Mouse (Mus musculus): ENCODE measurements around the gene Magt1. TPM values are rescaled to one million over a fixed set of nuclear protein-coding genes. Genes with fewer than 3 reads are reported as not detected.
A peak's percentile ranks its signal among the peaks of the same experiment; 100 is the strongest.
"Not testable (repeated sequence)": the region's sequence is repeated elsewhere in the genome, so short reads cannot be mapped to it uniquely, and the experiment has no call there.

The Magt1 gene
- polyA plus RNA-seq, 1 experiment from 2014 or later = 19.9 TPM

DNA sequence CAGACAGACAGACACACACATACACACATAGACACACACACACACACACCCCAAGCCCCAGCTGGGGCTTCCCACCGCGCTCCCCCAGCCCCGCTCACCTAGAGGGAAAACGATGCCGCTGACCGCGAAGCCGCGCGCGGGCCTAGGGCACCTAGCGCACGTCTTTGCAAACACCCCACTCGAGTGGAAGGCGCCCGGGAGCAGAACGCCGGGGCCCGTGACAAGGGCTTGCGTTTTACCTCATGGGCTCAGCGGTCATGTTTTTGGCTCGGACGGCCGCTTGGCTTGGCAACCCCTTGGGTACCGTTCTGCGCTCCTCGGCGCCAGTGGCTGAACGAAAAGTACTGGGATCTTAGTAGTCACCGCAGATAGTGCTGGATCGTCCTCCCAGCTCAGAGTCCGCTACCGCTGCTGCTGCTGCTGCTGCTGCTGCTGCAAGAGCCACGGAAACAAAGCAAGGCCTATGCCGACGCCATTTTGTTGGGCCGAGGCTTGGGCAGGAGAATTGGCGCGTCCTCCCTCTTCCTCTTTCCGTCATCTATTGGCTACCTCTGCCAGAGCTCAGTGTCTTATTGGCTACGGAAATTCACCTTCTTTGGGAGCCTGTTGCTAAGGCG is 82.7 kb downstream of the Magt1 start, which contains the start of gene Atrx:
Atrx (minus strand) TSS at position 543 of the 617 bp plus-strand sequence.
- Histone ChIP-seq H3K4me1 (ENCODE audit: control insufficient read depth, insufficient read depth, low read length) (no peaks in the 10 kb centered on the region), H3K36me3 (ENCODE audit: control insufficient read depth, insufficient read depth, low read length) (no peaks in the 10 kb centered on the region), H3K27me3 (replicated peaks; ENCODE audit: control insufficient read depth, insufficient read depth, low read length) (no peaks in the 10 kb centered on the region), H3K27ac (ENCODE audit: low read depth, low read length) (peak within 1 kb of the TSS; percentile 94), H3K9me3 (replicated peaks; ENCODE audit: control insufficient read depth, low read length) (no peaks in the 10 kb centered on the region), H3K4me3 (ENCODE audit: low read depth, low read length) (peak within 1 kb of the TSS; percentile 60), H3K4me2 (ENCODE audit: low read length) (peak within 1 kb of the TSS; percentile 52), H3K9ac (ENCODE audit: low read length) (peak within 1 kb of the TSS; percentile 89)
- DNase-seq (ENCODE audit: low spot score) (peak; percentile 93), ATAC-seq (peak; percentile 95)
- WGBS = 28% methylated on average over 42 of the region's 42 CpGs

DNA sequence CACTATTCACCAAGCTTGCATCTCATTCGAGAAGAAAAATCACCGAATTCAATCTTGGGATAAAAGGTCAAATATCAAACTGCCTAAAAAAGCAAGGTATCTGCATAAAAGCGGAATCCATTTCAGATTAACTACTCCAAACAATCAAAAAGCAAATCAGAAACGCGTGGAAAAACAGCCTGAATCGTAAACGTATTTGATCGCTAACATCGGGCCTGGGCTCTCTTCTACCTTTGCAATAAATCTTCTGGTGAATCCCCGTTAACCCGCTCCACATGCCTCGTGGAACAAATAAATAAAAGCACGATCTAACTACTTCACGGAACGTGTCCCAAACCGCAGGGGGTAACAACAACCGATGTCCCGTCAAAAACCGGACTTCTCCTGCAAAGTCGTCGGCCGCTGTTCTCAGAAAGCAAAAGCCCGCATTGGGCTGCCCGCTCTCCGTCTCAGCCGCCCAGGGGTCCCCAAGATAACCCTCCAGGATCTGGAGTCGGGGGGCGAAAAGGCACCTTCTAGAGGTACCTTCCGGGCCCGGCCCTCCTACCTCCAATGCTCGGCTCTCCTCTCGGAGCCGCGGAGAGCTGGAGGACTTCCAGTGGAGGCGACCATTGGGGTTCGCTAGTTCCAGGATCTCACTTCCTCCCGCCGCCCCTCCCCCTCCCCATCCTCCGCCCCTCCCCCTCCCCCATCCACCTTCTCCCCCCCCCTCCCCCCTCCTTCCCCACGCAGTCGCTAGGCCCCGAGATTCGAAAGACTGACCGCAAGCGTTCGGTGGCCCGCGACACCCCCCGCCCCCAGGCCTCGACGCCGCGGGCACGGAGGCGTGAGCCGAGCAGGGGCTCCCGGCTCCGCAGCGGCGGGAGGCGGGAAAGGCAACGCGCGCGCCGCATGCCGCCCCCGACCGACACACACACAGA is 83.5 kb downstream of the Magt1 start:
- H3K27me3 ChIP-seq (replicated peaks; ENCODE audit: control insufficient read depth, insufficient read depth, low read length) = no peaks in the 10 kb centered on the region
- WGBS = 32% methylated on average over 38 of the region's 69 CpGs
- H3K27ac ChIP-seq (ENCODE audit: low read depth, low read length) = peak overlapping the region; percentile 94
- H3K36me3 ChIP-seq (ENCODE audit: control insufficient read depth, insufficient read depth, low read length) = no peaks in the 10 kb centered on the region
- peak overlapping the region; percentile 89 for H3K9ac ChIP-seq (ENCODE audit: low read length)
- DNase-seq (ENCODE audit: low spot score) (peak; percentile 56), ATAC-seq (peak; percentile 74)
- peak overlapping the region; percentile 60 for H3K4me3 ChIP-seq (ENCODE audit: low read depth, low read length)
- H3K9me3 ChIP-seq (replicated peaks; ENCODE audit: control insufficient read depth, low read length) = no peaks in the 10 kb centered on the region
- H3K4me2 ChIP-seq (ENCODE audit: low read length) = peak overlapping the region; percentile 52
- H3K4me1 ChIP-seq (ENCODE audit: control insufficient read depth, insufficient read depth, low read length) = no peaks in the 10 kb centered on the region

DNA sequence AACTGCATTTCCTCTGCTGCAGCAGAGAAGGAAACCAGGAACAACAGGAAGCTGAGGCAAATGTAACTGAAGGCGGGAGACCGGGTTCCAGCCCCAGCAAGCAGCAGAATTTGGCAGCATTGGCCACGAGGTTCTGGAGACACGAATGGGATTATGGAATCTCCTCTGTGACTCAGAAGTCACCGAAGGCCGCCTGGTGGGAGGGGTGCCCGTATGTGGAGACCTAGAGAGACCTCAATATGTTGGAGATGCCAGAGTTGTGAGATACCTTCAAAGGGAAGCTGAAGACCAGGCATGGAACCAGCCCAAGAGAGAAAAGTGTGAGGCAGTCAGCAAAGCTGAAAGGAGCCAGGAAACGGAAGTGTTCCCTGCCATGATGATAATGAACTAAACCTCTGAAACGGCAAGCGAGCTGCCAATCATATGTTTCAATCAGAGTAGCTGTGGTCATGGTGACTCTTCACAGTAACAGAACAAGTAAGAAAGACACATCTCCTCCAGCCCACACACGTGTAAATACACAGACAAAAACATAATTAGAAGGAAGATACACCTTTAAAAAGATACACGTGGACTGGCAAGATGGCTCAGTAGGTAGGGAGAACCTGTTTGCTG is 85.5 kb downstream of the Magt1 start:
- H3K4me2 ChIP-seq (ENCODE audit: low read length) = peak overlapping the region; percentile 52
- H3K27me3 ChIP-seq (replicated peaks; ENCODE audit: control insufficient read depth, insufficient read depth, low read length) = no peaks in the 10 kb centered on the region
- H3K36me3 ChIP-seq (ENCODE audit: control insufficient read depth, insufficient read depth, low read length) = no peaks in the 10 kb centered on the region
- no peak overlapping the region for H3K27ac ChIP-seq (ENCODE audit: low read depth, low read length)
- WGBS = 78% methylated on average over 12 of the region's 12 CpGs
- H3K9me3 ChIP-seq (replicated peaks; ENCODE audit: control insufficient read depth, low read length) = no peaks in the 10 kb centered on the region
- DNase-seq (ENCODE audit: low spot score) = no peak
- no peak overlapping the region for H3K4me3 ChIP-seq (ENCODE audit: low read depth, low read length)
- no peak for ATAC-seq
- no peak overlapping the region for H3K9ac ChIP-seq (ENCODE audit: low read length)
- no peaks in the 10 kb centered on the region for H3K4me1 ChIP-seq (ENCODE audit: control insufficient read depth, insufficient read depth, low read length)

DNA sequence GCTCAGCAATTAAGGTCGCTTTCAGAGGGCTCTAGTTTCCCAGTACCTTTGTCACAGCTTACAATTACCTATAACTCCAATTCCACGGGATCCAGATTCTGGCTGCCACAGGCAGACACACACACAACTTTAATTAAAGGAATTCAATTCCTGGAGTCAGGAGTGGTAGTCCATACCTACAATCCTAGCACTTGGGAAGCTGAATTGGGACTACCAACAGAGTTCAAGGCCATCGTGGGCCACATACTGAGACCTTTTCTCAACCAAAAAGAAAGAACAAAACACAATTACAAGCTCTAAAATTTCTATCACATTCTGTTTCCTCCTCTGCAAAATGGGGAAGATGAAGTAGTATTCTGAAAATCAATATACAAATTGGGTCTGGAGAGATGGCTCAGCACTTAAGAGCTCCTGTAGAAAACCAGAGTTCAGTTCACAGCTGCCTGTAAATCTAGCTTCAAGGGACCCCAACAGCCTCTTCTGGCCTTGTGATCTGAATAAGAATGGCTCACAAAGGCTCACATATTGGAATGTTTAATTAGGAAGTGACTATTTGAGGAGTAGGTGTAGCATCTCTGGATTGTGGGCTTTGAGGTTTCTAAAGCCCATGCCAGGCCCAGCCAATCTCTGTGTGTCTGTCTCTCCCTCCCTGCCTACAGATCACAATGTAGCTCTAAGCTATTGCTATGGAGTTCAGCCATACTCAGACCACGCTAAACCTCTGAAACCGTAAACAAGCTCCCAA is 87.2 kb downstream of the Magt1 start:
- H3K4me2 ChIP-seq (ENCODE audit: low read length) = no peak overlapping the region
- no peaks in the 10 kb centered on the region for H3K36me3 ChIP-seq (ENCODE audit: control insufficient read depth, insufficient read depth, low read length)
- ATAC-seq (no peak), DNase-seq (ENCODE audit: low spot score) (no peak)
- 86% methylated on average over 5 of the region's 5 CpGs for WGBS
- no peaks in the 10 kb centered on the region for H3K27me3 ChIP-seq (replicated peaks; ENCODE audit: control insufficient read depth, insufficient read depth, low read length)
- no peak overlapping the region for H3K4me3 ChIP-seq (ENCODE audit: low read depth, low read length)
- H3K4me1 ChIP-seq (ENCODE audit: control insufficient read depth, insufficient read depth, low read length) = no peaks in the 10 kb centered on the region
- H3K9ac ChIP-seq (ENCODE audit: low read length) = no peak overlapping the region
- no peak overlapping the region for H3K27ac ChIP-seq (ENCODE audit: low read depth, low read length)
- H3K9me3 ChIP-seq (replicated peaks; ENCODE audit: control insufficient read depth, low read length) = no peaks in the 10 kb centered on the region

DNA sequence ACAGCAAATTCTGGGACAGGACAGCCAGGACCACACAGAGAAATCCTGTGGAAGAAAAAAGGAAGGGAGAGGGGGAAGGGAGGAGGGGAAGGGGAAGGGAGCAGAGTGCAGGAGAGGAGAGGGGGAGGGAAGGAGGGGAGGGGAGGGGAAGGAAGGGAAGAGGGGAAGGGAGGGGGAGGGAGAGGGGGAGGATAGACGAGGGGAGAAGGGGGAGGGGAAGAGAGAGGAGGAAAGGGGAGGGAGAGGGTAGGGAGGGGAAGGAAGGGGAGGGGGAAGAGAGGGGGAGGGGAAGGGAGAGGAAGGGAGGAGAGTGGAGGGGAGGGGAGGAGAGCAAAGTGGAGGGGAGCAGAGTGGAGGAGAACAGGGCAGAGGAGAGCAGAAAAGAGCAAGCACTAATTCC is 87.8 kb downstream of the Magt1 start:
- Histone ChIP-seq H3K36me3 (ENCODE audit: control insufficient read depth, insufficient read depth, low read length) (no peaks in the 10 kb centered on the region), H3K27me3 (replicated peaks; ENCODE audit: control insufficient read depth, insufficient read depth, low read length) (no peaks in the 10 kb centered on the region), H3K27ac (ENCODE audit: low read depth, low read length) (no peak overlapping the region), H3K4me3 (ENCODE audit: low read depth, low read length) (no peak overlapping the region), H3K4me2 (ENCODE audit: low read length) (no peak overlapping the region), H3K9me3 (replicated peaks; ENCODE audit: control insufficient read depth, low read length) (no peaks in the 10 kb centered on the region), H3K9ac (ENCODE audit: low read length) (no peak overlapping the region), H3K4me1 (ENCODE audit: control insufficient read depth, insufficient read depth, low read length) (no peaks in the 10 kb centered on the region)
- 40% methylated on average over 1 of the region's 1 CpGs for WGBS
- no peak for DNase-seq (ENCODE audit: low spot score)
- ATAC-seq = no peak

DNA sequence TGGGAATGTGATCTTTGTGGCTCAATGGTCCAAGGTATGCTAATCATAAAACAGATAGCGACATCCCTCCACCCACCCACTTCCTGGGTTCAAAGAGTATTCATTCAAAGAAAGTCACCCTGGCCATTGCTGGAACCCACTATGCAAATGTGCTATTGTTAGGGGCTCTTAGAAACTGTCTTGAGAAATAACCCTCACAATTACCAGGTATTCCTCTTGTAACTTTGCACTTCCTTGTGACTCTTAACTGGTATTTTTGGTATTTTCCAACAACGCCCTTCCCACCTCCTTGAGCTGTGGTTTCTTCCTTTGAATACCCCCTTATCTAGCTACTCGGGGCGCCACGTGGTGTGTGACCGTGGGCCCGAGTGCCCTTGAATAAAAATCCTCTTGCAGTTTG is 88.7 kb downstream of the Magt1 start:
- DNase-seq (ENCODE audit: low spot score) = not testable (repeated sequence)
- WGBS = 95% methylated on average over 7 of the region's 7 CpGs

DNA sequence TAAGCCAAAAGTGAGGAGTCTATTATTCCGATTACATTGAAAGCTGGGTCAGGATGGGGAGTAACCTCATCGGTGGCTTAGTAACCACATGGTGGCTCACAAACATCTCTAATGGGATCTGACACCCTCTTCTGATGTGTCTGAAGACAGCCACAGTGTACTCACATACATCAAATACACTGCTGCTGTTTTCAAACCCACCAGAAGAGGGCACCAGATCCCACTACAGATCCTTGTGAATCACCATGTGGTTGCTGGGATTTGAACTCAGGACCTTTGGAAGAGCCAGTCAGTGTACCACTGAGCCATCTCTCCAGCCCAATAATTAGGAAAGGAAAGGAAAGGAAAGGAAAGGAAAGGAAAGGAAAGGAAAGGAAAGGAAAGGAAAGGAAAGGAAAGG is 90.3 kb downstream of the Magt1 start:
- ATAC-seq (no peak), DNase-seq (ENCODE audit: low spot score) (no peak)
- no peak overlapping the region for H3K27ac ChIP-seq (ENCODE audit: low read depth, low read length)
- H3K4me3 ChIP-seq (ENCODE audit: low read depth, low read length) = no peak overlapping the region
- no peaks in the 10 kb centered on the region for H3K27me3 ChIP-seq (replicated peaks; ENCODE audit: control insufficient read depth, insufficient read depth, low read length)
- no peaks in the 10 kb centered on the region for H3K9me3 ChIP-seq (replicated peaks; ENCODE audit: control insufficient read depth, low read length)
- no peaks in the 10 kb centered on the region for H3K36me3 ChIP-seq (ENCODE audit: control insufficient read depth, insufficient read depth, low read length)
- H3K9ac ChIP-seq (ENCODE audit: low read length) = no peak overlapping the region
- H3K4me2 ChIP-seq (ENCODE audit: low read length) = no peak overlapping the region
- 95% methylated on average over 2 of the region's 2 CpGs for WGBS
- no peaks in the 10 kb centered on the region for H3K4me1 ChIP-seq (ENCODE audit: control insufficient read depth, insufficient read depth, low read length)

More for the DNA sequence above, 88.7 kb downstream of the Magt1 start:
- H3K4me1 ChIP-seq (ENCODE audit: control insufficient read depth, insufficient read depth, low read length); H3K4me3 ChIP-seq (ENCODE audit: low read depth, low read length); H3K9ac ChIP-seq (ENCODE audit: low read length); H3K27ac ChIP-seq (ENCODE audit: low read depth, low read length); H3K4me2 ChIP-seq (ENCODE audit: low read length); H3K36me3 ChIP-seq (ENCODE audit: control insufficient read depth, insufficient read depth, low read length); H3K9me3 ChIP-seq (replicated peaks; ENCODE audit: control insufficient read depth, low read length); ATAC-seq; H3K27me3 ChIP-seq (replicated peaks; ENCODE audit: control insufficient read depth, insufficient read depth, low read length): not testable (repeated sequence)

Data from forebrain, embryonic 14.5 days (tissue).